ENCODE assay signal across 16 mouse cellular contexts in genomic region chr11:76537401-76537800, GRCm38 (mm10).
DNase-seq lines count a peak whose midpoint lies in the region; ATAC-seq and TF ChIP-seq lines count a peak whose summit lies in the region.
"Had no signal": no experiment of that assay in that cellular context is flagged by ENCODE, and none has a peak within 500 bp of the region (broad histone marks: within the 10 kb centered on the region; RNA-seq: fewer than 3 reads in every experiment).

No protein-coding gene starts in this region.

- DNase-seq in forebrain, embryonic 14.5 days (ENCODE audit: low spot score): peak; percentile 42
- no peak for DNase-seq in forebrain, postnatal 0 days
- peak; percentile 72 for DNase-seq in left cerebral cortex, postnatal 4 days
- no peak for DNase-seq in left cerebral cortex, postnatal 14 days (ENCODE audit: low spot score in 2 of 2)
- DNase-seq in cerebellum, adult 8-10 months: peak; percentile 60
- no peak for DNase-seq in limb, embryonic 10.5 days (ENCODE audit: low spot score)
- no peak for DNase-seq in embryo, embryonic 9.5 days (ENCODE audit: extremely low spot score)
- DNase-seq in right cerebral cortex, postnatal 4 days: no peak
- DNase-seq: gastrocnemius, postnatal 25 days had no signal

- intact Hi-C loops in left cerebral cortex, postnatal 4 days (cut with DNase I): no loop called here
- intact Hi-C loops in left cerebral cortex, postnatal 14 days (cut with DNase I): no loop called here

- ATAC-seq in forebrain, embryonic 14.5 days: no peak
- ATAC-seq in forebrain, postnatal 0 days: no peak
- ATAC-seq: activated CD4-positive, CD25-positive, alpha-beta regulatory T cell, adult 4 months; intestine, embryonic 15.5 days; liver, postnatal 0 days had no signal

- no peak overlapping the region for H3K4me3 ChIP-seq in forebrain, embryonic 14.5 days (ENCODE audit: low read depth, low read length)
- H3K4me3 ChIP-seq in forebrain, postnatal 0 days (ENCODE audit: low read depth, low read length): no peak overlapping the region
- H3K4me3 ChIP-seq in limb, embryonic 10.5 days: no peak overlapping the region
- H3K4me3 ChIP-seq: embryonic facial prominence, embryonic 15.5 days; intestine, embryonic 15.5 days; kidney, embryonic 15.5 days; megakaryocyte, embryonic 14.5 days had no signal

- 0 out of 2 replicates have a peak, but pooled peaks cover 2% of the 10 kb centered on the region for H3K4me1 ChIP-seq in forebrain, embryonic 14.5 days (ENCODE audit: control insufficient read depth, insufficient read depth, low read length)
- 0 out of 2 replicates have a peak, but pooled peaks cover 2% of the 10 kb centered on the region for H3K4me1 ChIP-seq in forebrain, postnatal 0 days (ENCODE audit: insufficient read depth)
- peaks cover 15% of the 10 kb centered on the region; the same call in 1 of the 2 replicates for H3K4me1 ChIP-seq in limb, embryonic 10.5 days
- H3K4me1 ChIP-seq: embryonic facial prominence, embryonic 15.5 days; intestine, embryonic 15.5 days; kidney, embryonic 15.5 days had no signal

- H3K27ac ChIP-seq in forebrain, embryonic 14.5 days (ENCODE audit: low read depth, low read length): no peak overlapping the region
- no peak overlapping the region for H3K27ac ChIP-seq in forebrain, postnatal 0 days (ENCODE audit: low read depth, low read length)
- H3K27ac ChIP-seq in limb, embryonic 10.5 days: 0 out of 2 replicates have a peak overlapping the region, but pooled peaks have one; percentile 53
- H3K27ac ChIP-seq: embryonic facial prominence, embryonic 15.5 days; intestine, embryonic 15.5 days; kidney, embryonic 15.5 days had no signal

- H3K4me2 ChIP-seq in forebrain, embryonic 14.5 days (ENCODE audit: low read length): no peak overlapping the region
- H3K4me2 ChIP-seq in forebrain, postnatal 0 days (ENCODE audit: low read depth): no peak overlapping the region
- H3K4me2 ChIP-seq: embryonic facial prominence, embryonic 15.5 days; intestine, embryonic 15.5 days; kidney, embryonic 15.5 days had no signal

- TF ChIP-seq CTCF in forebrain, postnatal 0 days (IDR thresholded peaks at IDR 0.05; ENCODE audit: low read depth): no peak

- WGBS in forebrain, embryonic 14.5 days: 44% methylated on average over 3 of the region's 3 CpGs
- 46% methylated on average over 3 of the region's 3 CpGs for WGBS in forebrain, postnatal 0 days
- WGBS in limb, embryonic 10.5 days: 91% methylated on average over 3 of the region's 3 CpGs

- H3K36me3 ChIP-seq in forebrain, embryonic 14.5 days (ENCODE audit: control insufficient read depth, insufficient read depth, low read length): no peaks in the 10 kb centered on the region
- no peaks in the 10 kb centered on the region for H3K36me3 ChIP-seq in forebrain, postnatal 0 days (ENCODE audit: insufficient read depth)
- peaks cover 9% of the 10 kb centered on the region for H3K36me3 ChIP-seq in limb, embryonic 10.5 days
- H3K36me3 ChIP-seq: embryonic facial prominence, embryonic 15.5 days; G1E; intestine, embryonic 15.5 days had no signal

- H3K27me3 ChIP-seq in forebrain, embryonic 14.5 days (replicated peaks; ENCODE audit: control insufficient read depth, insufficient read depth, low read length): no peaks in the 10 kb centered on the region
- H3K27me3 ChIP-seq in forebrain, postnatal 0 days (ENCODE audit: insufficient read depth, low read length): no peaks in the 10 kb centered on the region
- H3K27me3 ChIP-seq in limb, embryonic 10.5 days (ENCODE audit: low read depth, poor library complexity, severe bottlenecking): no peaks in the 10 kb centered on the region
- H3K27me3 ChIP-seq: embryonic facial prominence, embryonic 15.5 days; intestine, embryonic 15.5 days; kidney, embryonic 15.5 days had no signal

- no peak overlapping the region for H3K9ac ChIP-seq in forebrain, embryonic 14.5 days (ENCODE audit: low read length)
- H3K9ac ChIP-seq in forebrain, postnatal 0 days: no peak overlapping the region
- H3K9ac ChIP-seq: embryonic facial prominence, embryonic 15.5 days; intestine, embryonic 15.5 days; kidney, embryonic 15.5 days; liver, postnatal 0 days had no signal

- H3K9me3 ChIP-seq in forebrain, embryonic 14.5 days (replicated peaks; ENCODE audit: control insufficient read depth, low read length): no peaks in the 10 kb centered on the region
- no peaks in the 10 kb centered on the region for H3K9me3 ChIP-seq in forebrain, postnatal 0 days (ENCODE audit: low read length)
- no peaks in the 10 kb centered on the region for H3K9me3 ChIP-seq in limb, embryonic 10.5 days (replicated peaks)
- H3K9me3 ChIP-seq: embryonic facial prominence, embryonic 15.5 days; G1E; intestine, embryonic 15.5 days; kidney, embryonic 15.5 days had no signal

Comparison
In these comparisons a context has a peak if more than half of its experiments do, and no peak if none do; other contexts are left out.
1. DNase-seq: peak in forebrain, embryonic 14.5 days (single experiment), left cerebral cortex, postnatal 4 days (single experiment) and cerebellum, adult 8-10 months (single experiment); none in forebrain, postnatal 0 days (single experiment), left cerebral cortex, postnatal 14 days (0 of 2), limb, embryonic 10.5 days (single experiment), embryo, embryonic 9.5 days (single experiment) and right cerebral cortex, postnatal 4 days (single experiment).